Mouse (Mus musculus): ENCODE data around the gene Tcf25. TPM values are rescaled to one million over a fixed set of nuclear protein-coding genes. Genes with fewer than 3 reads are reported as not detected.
"Not testable (repeated sequence)": the region's sequence is repeated elsewhere in the genome, so short reads cannot be mapped to it uniquely, and the experiment has no call there.

The Tcf25 gene
- polyA plus RNA-seq, 1 experiment: 41.8 TPM

DNA sequence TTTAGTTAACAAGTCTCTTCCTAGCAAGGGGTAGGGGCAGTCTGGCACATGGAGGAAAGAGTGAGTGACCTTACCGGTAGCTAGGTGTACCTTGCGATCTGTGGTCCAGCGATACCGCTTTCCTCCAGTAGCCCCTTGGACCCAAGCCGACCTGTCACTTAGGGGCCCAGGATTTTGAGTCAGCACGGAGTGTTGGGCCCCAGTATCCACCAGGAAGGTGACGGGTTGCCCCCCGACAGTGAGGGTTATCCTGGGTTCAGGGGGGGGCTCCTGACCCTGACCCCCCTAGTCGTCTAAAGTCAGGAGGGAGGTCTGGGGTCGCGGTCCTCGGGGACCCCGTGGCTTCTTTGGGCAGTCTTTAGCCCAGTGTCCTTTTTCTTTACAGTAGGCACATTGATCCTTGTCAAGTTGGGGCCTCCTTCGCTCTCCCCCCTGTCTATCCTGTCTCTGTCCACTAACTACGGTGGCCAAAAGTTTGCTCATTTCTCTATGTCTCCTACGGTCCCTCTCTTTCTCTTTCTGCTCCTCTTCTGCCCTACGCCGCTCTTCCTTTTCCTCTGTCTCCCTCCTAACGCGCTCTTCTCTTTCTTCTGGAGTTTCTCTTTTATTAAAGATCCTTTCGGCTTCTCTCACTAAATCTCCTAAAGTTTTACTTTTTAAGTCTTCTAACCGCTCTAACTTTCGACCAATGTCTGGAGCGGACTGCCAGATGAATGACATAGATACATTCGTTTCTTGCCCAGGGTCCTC is 58.2 kb downstream of the Tcf25 start:
- Histone ChIP-seq H3K27me3 (ENCODE audit: control insufficient read depth, insufficient read depth, low read length) (no peaks in the 10 kb centered on the region), H3K4me3 (ENCODE audit: control insufficient read depth, low read depth, low read length) (no peak overlapping the region), H3K27ac (ENCODE audit: control insufficient read depth, insufficient read depth, low read depth, low read length) (no peak overlapping the region), H3K4me1 (ENCODE audit: control insufficient read depth, insufficient read depth, low read length) (no peaks in the 10 kb centered on the region), H3K36me3 (ENCODE audit: control insufficient read depth, insufficient read depth, low read length) (no peaks in the 10 kb centered on the region)
- TF ChIP-seq POLR2A (IDR thresholded peaks at IDR 0.05; ENCODE audit: control insufficient read depth, low read depth, low read length) (no peak), CTCF (IDR thresholded peaks at IDR 0.05; ENCODE audit: control insufficient read depth, insufficient read depth, insufficient replicate concordance, low read depth, low read length) (no peak)

DNA sequence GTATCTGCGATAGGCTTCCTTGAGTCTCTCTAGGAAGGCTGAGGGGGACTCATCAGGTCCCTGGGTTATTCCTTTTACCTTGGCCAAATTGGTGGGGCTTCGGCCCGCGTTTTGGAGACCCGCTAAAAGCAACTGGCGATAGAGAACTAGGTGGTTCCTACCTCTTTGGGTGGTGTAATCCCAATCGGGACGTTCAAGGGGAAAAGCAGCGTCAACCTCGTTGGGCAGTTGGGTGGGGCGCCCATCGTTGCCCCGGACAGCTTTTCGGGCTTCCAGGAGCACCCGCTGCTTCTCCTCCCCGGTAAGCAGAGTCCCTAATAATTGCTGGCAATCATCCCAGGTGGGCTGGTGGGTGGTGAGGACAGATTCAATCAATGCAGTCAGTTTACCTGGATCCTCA is 58.8 kb downstream of the Tcf25 start:
- no peak overlapping the region for H3K4me3 ChIP-seq (ENCODE audit: control insufficient read depth, low read depth, low read length)
- no peaks in the 10 kb centered on the region for H3K36me3 ChIP-seq (ENCODE audit: control insufficient read depth, insufficient read depth, low read length)
- H3K4me1 ChIP-seq (ENCODE audit: control insufficient read depth, insufficient read depth, low read length): no peaks in the 10 kb centered on the region
- H3K27me3 ChIP-seq (ENCODE audit: control insufficient read depth, insufficient read depth, low read length): no peaks in the 10 kb centered on the region
- TF ChIP-seq POLR2A (IDR thresholded peaks at IDR 0.05; ENCODE audit: control insufficient read depth, low read depth, low read length) (no peak), CTCF (IDR thresholded peaks at IDR 0.05; ENCODE audit: control insufficient read depth, insufficient read depth, insufficient replicate concordance, low read depth, low read length) (no peak)
- no peak overlapping the region for H3K27ac ChIP-seq (ENCODE audit: control insufficient read depth, insufficient read depth, low read depth, low read length)

DNA sequence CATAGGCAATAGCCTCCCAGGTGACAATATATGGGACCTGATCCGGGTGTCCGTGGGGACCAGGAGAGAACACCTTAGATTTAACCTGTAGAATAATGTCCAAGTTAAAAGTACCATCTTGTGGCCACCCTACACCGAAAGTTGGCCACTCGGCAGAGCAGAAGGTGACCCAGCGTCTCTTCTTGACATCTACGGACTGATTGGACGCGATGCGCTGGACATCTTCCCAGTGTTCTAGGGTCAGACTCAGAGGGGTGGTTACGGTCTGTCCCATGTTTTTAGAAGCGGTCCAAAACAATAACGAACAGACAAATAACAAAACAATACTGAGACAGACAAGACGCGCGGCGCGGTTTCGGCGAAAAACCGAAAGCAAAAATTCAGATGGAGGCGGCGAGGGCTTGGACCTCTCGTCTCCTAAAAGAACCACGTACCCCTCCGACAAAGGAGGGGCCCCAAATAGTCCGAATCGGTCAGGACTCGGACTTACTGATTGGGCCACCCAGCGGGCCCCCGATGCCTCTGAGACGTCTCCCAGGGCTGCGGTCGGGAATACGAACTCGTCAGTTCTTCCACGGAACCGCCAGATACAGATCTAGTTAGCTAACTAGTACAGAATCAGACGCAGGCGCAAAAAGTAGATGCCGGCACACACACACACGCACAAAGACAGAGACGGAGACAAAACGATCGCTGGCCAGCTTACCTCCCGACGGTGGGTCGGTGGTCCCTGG is 59.9 kb downstream of the Tcf25 start:
- H3K27ac ChIP-seq (ENCODE audit: control insufficient read depth, insufficient read depth, low read depth, low read length); H3K4me1 ChIP-seq (ENCODE audit: control insufficient read depth, insufficient read depth, low read length); H3K36me3 ChIP-seq (ENCODE audit: control insufficient read depth, insufficient read depth, low read length); H3K4me3 ChIP-seq (ENCODE audit: control insufficient read depth, low read depth, low read length); H3K27me3 ChIP-seq (ENCODE audit: control insufficient read depth, insufficient read depth, low read length): not testable (repeated sequence)

DNA sequence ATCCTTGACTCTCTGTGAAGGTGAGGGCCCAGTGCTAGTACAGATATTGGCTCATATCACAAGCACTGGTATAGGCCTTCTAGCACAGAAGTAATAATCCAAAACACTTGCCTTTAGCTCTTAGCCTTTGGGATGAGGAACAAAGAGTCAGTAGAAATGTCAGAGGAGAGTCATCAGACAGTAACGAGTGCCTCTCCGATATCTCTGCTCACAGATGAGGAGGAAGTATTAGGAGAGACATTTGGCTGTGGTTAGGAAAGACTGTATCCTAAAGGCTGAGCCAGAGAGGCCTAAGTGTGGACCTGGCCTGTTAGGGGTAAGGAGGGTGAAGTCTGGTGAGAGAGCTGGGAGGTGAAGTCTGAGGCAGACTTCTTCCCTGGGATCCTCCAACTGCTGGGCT is 68.2 kb downstream of the Tcf25 start:
- H3K27ac ChIP-seq (ENCODE audit: control insufficient read depth, insufficient read depth, low read depth, low read length): no peak overlapping the region
- no peaks in the 10 kb centered on the region for H3K27me3 ChIP-seq (ENCODE audit: control insufficient read depth, insufficient read depth, low read length)
- TF ChIP-seq CTCF (IDR thresholded peaks at IDR 0.05; ENCODE audit: control insufficient read depth, insufficient read depth, insufficient replicate concordance, low read depth, low read length) (no peak), POLR2A (IDR thresholded peaks at IDR 0.05; ENCODE audit: control insufficient read depth, low read depth, low read length) (no peak)
- no peak overlapping the region for H3K4me3 ChIP-seq (ENCODE audit: control insufficient read depth, low read depth, low read length)
- H3K36me3 ChIP-seq (ENCODE audit: control insufficient read depth, insufficient read depth, low read length): no peaks in the 10 kb centered on the region
- peaks cover 12% of the 10 kb centered on the region for H3K4me1 ChIP-seq (ENCODE audit: control insufficient read depth, insufficient read depth, low read length)

DNA sequence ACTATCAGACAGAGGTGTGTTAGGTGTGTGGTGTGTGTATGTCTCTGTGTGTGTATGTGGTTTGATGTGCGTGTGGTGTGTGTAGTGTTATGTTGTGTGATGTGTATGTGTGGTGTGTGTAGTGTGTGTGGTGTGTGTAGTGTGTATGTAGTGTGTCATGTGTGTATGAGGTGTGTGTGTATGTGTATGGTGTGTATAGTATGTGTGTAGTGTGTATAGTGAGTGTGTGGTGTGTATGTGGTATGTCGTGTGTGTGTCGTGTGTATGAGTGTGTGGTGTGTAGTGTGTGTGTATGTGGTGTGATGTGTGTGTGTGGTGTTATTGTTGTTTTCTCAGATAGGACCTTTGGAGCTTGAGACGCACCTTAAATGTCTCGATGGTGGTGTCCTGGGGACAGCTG is 68.8 kb downstream of the Tcf25 start:
- Histone ChIP-seq H3K4me1 (ENCODE audit: control insufficient read depth, insufficient read depth, low read length) (peaks cover 12% of the 10 kb centered on the region), H3K27me3 (ENCODE audit: control insufficient read depth, insufficient read depth, low read length) (no peaks in the 10 kb centered on the region), H3K4me3 (ENCODE audit: control insufficient read depth, low read depth, low read length) (no peak overlapping the region), H3K27ac (ENCODE audit: control insufficient read depth, insufficient read depth, low read depth, low read length) (no peak overlapping the region), H3K36me3 (ENCODE audit: control insufficient read depth, insufficient read depth, low read length) (no peaks in the 10 kb centered on the region)
- no peak for TF ChIP-seq CTCF (IDR thresholded peaks at IDR 0.05; ENCODE audit: control insufficient read depth, insufficient read depth, insufficient replicate concordance, low read depth, low read length)
- TF ChIP-seq POLR2A (IDR thresholded peaks at IDR 0.05; ENCODE audit: control insufficient read depth, low read depth, low read length): no peak

DNA sequence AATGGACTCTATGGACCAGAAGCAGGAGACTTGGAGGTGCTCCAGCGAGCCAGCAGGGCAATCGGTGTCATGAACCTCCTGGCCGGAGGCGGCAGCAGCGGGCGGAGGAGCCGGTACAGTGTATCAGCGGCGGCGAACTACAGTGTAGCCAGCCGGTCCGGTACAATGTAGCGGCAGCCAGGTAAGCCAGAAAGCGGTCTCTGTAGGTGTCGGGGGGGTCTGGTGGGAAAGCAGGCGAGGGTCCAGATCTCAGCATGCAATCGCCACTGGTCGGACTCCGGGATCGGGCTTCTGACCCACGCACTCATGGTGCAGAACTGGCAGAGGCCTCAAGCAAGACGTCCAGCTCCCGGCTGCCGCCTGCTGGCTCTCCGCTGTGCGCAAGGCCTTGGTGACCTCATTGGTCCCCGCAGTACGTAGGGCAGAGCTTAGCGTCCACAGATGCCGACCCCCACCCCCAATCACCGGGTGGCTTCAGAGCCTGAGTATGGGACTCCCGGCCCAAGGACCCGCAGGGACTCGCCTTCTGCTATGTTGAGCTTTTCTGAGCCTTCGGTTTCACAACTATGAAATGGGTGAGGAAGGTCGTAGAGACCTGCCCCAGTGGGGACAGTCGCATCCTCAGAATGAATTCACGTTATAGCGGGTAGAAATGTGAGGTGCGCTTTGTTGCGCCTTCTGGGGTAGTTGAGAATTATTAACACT is 69.5 kb downstream of the Tcf25 start:
- Histone ChIP-seq H3K27me3 (ENCODE audit: control insufficient read depth, insufficient read depth, low read length) (no peaks in the 10 kb centered on the region), H3K4me3 (ENCODE audit: control insufficient read depth, low read depth, low read length) (peak overlapping the region; percentile 94), H3K4me1 (ENCODE audit: control insufficient read depth, insufficient read depth, low read length) (peaks cover 12% of the 10 kb centered on the region), H3K36me3 (ENCODE audit: control insufficient read depth, insufficient read depth, low read length) (no peaks in the 10 kb centered on the region), H3K27ac (ENCODE audit: control insufficient read depth, insufficient read depth, low read depth, low read length) (peak overlapping the region; percentile 91)
- TF ChIP-seq CTCF (IDR thresholded peaks at IDR 0.05; ENCODE audit: control insufficient read depth, insufficient read depth, insufficient replicate concordance, low read depth, low read length): peak; percentile 56
- TF ChIP-seq POLR2A (IDR thresholded peaks at IDR 0.05; ENCODE audit: control insufficient read depth, low read depth, low read length): peak; percentile 34

DNA sequence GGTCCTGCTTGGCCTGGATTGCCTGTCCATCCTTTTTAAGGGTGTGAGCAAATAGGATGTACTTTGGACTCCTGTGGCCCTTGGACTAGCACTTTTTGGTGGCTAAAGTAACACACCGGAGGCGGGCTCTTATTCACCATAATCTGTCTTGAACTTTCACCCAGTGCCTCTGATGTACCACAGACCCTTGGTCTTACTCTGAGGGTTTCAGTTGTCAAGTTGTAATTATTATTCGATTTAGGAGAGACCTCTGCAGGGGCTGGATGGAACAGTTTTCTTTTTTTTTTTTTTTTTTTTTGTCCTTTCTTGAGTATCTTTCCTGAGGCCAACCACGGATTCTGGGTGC is 70.0 kb downstream of the Tcf25 start:
- Histone ChIP-seq H3K36me3 (ENCODE audit: control insufficient read depth, insufficient read depth, low read length) (no peaks in the 10 kb centered on the region), H3K4me3 (ENCODE audit: control insufficient read depth, low read depth, low read length) (peak overlapping the region; percentile 94), H3K27me3 (ENCODE audit: control insufficient read depth, insufficient read depth, low read length) (no peaks in the 10 kb centered on the region), H3K27ac (ENCODE audit: control insufficient read depth, insufficient read depth, low read depth, low read length) (no peak overlapping the region), H3K4me1 (ENCODE audit: control insufficient read depth, insufficient read depth, low read length) (peaks cover 12% of the 10 kb centered on the region)
- TF ChIP-seq POLR2A (IDR thresholded peaks at IDR 0.05; ENCODE audit: control insufficient read depth, low read depth, low read length) (no peak), CTCF (IDR thresholded peaks at IDR 0.05; ENCODE audit: control insufficient read depth, insufficient read depth, insufficient replicate concordance, low read depth, low read length) (no peak)
